Mouse (Mus musculus) MEL (cell line): Measurements from ENCODE around the gene Cgnl1. TPM values are rescaled to one million over a fixed set of nuclear protein-coding genes. Genes with fewer than 3 reads are reported as not detected.

Experiments
- DNase-seq: peaks from one replicate; pipeline ENCODE4 v3.0.0; 2011; ENCODE audit warnings: low read depth, low spot score
- H3K27ac ChIP-seq: 2 replicates; pipeline ENCODE4 v1.5.1; 2012; ENCODE audit warnings: low read depth, mild to moderate bottlenecking, control low read depth, low read length, moderate library complexity; ENCODE audit not compliant: control insufficient read depth
- H3K27me3 ChIP-seq, 2 experiments: fragments of 150-350 bp in 1 of 2; sonication (generic) in 1 of 2; 2 replicates each; pipeline ENCODE4 v1.6.1; 2012; ENCODE audit warnings: low read length in 2 of 2, mild to moderate bottlenecking in 2 of 2, improper control_type of control experiment in 1 of 2, moderate library complexity in 1 of 2; ENCODE audit not compliant: insufficient read depth in 2 of 2, control insufficient read depth in 1 of 2
- H3K36me3 ChIP-seq, 2 experiments: 2 replicates each; pipeline ENCODE4 v1.6.1; 2012 to 2014; ENCODE audit warnings: low read length in 2 of 2, improper control_type of control experiment in 1 of 2, inconsistent platforms in 1 of 2, mild to moderate bottlenecking in 1 of 2; ENCODE audit not compliant: insufficient read depth in 2 of 2, control insufficient read depth in 1 of 2
- H3K4me1 ChIP-seq, 2 experiments: fragments of 150-350 bp in 1 of 2; sonication (generic) in 1 of 2; 2 replicates each; pipeline ENCODE4 v1.6.1; 2012; ENCODE audit warnings: low read length in 2 of 2, improper control_type of control experiment in 1 of 2, mild to moderate bottlenecking in 1 of 2; ENCODE audit not compliant: insufficient read depth in 2 of 2, control insufficient read depth in 1 of 2
- H3K4me3 ChIP-seq, 2 experiments: fragments of 150-350 bp in 1 of 2; sonication (generic) in 1 of 2; 2 replicates each; pipeline ENCODE4 v1.5.1; 2012; ENCODE audit warnings: low read depth in 2 of 2, low read length in 2 of 2, mild to moderate bottlenecking in 2 of 2, moderate library complexity in 2 of 2, control low read depth in 1 of 2, improper control_type of control experiment in 1 of 2; ENCODE audit not compliant: control insufficient read depth in 1 of 2, insufficient read depth in 1 of 2
- H3K79me2 ChIP-seq: 2 replicates; pipeline ENCODE4 v1.6.1; 2012; ENCODE audit warnings: mild to moderate bottlenecking, low read length, moderate library complexity; ENCODE audit not compliant: control insufficient read depth, poor library complexity, insufficient read depth
- H3K9ac ChIP-seq: 2 replicates; pipeline ENCODE4 v1.6.1; 2012; ENCODE audit warnings: low read depth, mild to moderate bottlenecking, control low read depth, low read length, moderate library complexity; ENCODE audit not compliant: control insufficient read depth, poor library complexity, severe bottlenecking
- H3K9me3 ChIP-seq: fragments of 150-350 bp; sonication (generic); replicated peaks from 2 replicates; pipeline ENCODE4 v1.6.1; 2012; ENCODE audit warnings: mild to moderate bottlenecking, low read length, improper control_type of control experiment, moderate library complexity; ENCODE audit not compliant: insufficient read depth
- BHLHE40 ChIP-seq: IDR thresholded peaks from 2 replicates; pipeline ENCODE4 v1.6.1; 2012; ENCODE audit warnings: low read depth, mild to moderate bottlenecking, inconsistent platforms, low read length, improper control_type of control experiment, borderline replicate concordance
- CHD1 ChIP-seq: IDR thresholded peaks from 2 replicates; pipeline ENCODE4 v1.6.1; 2012; ENCODE audit warnings: low read depth, mild to moderate bottlenecking, inconsistent platforms, low read length, improper control_type of control experiment
- CTCF ChIP-seq, 3 experiments: IDR thresholded peaks in 2 of 3; conservative IDR thresholded peaks in 1 of 3; 2 replicates each; pipeline ENCODE4 v1.5.1; 2011 to 2012; ENCODE audit warnings: low read length in 3 of 3, low read depth in 2 of 3, mild to moderate bottlenecking in 2 of 3, improper control_type of control experiment in 1 of 3, inconsistent platforms in 1 of 3, mixed read lengths in 1 of 3, moderate library complexity in 1 of 3; ENCODE audit not compliant: control insufficient read depth in 1 of 3, insufficient read depth in 1 of 3, poor library complexity in 1 of 3, severe bottlenecking in 1 of 3
- ELF1 ChIP-seq: IDR thresholded peaks from 2 replicates; pipeline ENCODE4 v1.6.1; 2014; ENCODE audit warnings: low read depth, mild to moderate bottlenecking, inconsistent platforms, low read length, improper control_type of control experiment, moderate library complexity
- ETS1 ChIP-seq: IDR thresholded peaks from 2 replicates; pipeline ENCODE4 v1.6.1; 2012; ENCODE audit warnings: low read depth, mild to moderate bottlenecking, inconsistent platforms, low read length, improper control_type of control experiment, moderate library complexity
- GABPA ChIP-seq: IDR thresholded peaks from 2 replicates; pipeline ENCODE4 v1.6.1; 2012; ENCODE audit warnings: low read depth, mild to moderate bottlenecking, inconsistent platforms, low read length, improper control_type of control experiment, moderate library complexity
- JUND ChIP-seq: IDR thresholded peaks from 2 replicates; pipeline ENCODE4 v1.6.1; 2011; ENCODE audit warnings: low read depth, mild to moderate bottlenecking, improper control_type of control experiment, low read length
- KAT2A ChIP-seq: conservative IDR thresholded peaks from 2 replicates; pipeline ENCODE4 v1.6.1; 2012; ENCODE audit warnings: low read depth, low read length, improper control_type of control experiment, inconsistent platforms
- MAFK ChIP-seq: IDR thresholded peaks from 2 replicates; pipeline ENCODE4 v1.6.1; 2011; ENCODE audit warnings: low read depth, mild to moderate bottlenecking, low read length, improper control_type of control experiment, borderline replicate concordance
- MEF2A ChIP-seq: IDR thresholded peaks from 2 replicates; pipeline ENCODE4 v1.6.1; 2014; ENCODE audit warnings: low read depth, mild to moderate bottlenecking, inconsistent platforms, low read length, improper control_type of control experiment; ENCODE audit not compliant: poor library complexity, insufficient replicate concordance, severe bottlenecking; ENCODE audit errors: extremely low read depth
- NELFE ChIP-seq: IDR thresholded peaks from 2 replicates; pipeline ENCODE4 v1.6.1; 2011; ENCODE audit warnings: low read depth, low read length, improper control_type of control experiment
- NRF1 ChIP-seq: IDR thresholded peaks from 2 replicates; pipeline ENCODE4 v1.6.1; 2014; ENCODE audit warnings: low read depth, mild to moderate bottlenecking, inconsistent platforms, low read length, improper control_type of control experiment, moderate library complexity; ENCODE audit not compliant: poor library complexity, insufficient read depth, severe bottlenecking
- POLR2A ChIP-seq, 2 experiments: IDR thresholded peaks; 2 replicates each; pipeline ENCODE4 v1.6.1; 2011 to 2012; ENCODE audit warnings: low read length in 2 of 2, mild to moderate bottlenecking in 2 of 2, control low read depth in 1 of 2, improper control_type of control experiment in 1 of 2, low read depth in 1 of 2, moderate library complexity in 1 of 2; ENCODE audit not compliant: control insufficient read depth in 1 of 2, insufficient read depth in 1 of 2, poor library complexity in 1 of 2
- POLR2AphosphoS2 ChIP-seq: IDR thresholded peaks from 2 replicates; pipeline ENCODE4 v1.6.1; 2011; ENCODE audit warnings: low read length, improper control_type of control experiment
- RAD21 ChIP-seq: IDR thresholded peaks from 2 replicates; pipeline ENCODE4 v1.6.1; 2011; ENCODE audit warnings: mild to moderate bottlenecking, low read depth, low read length, improper control_type of control experiment
- RCOR1 ChIP-seq: IDR thresholded peaks from 2 replicates; pipeline ENCODE4 v1.6.1; 2012; ENCODE audit warnings: low read depth, mild to moderate bottlenecking, inconsistent platforms, low read length, improper control_type of control experiment
- SIN3A ChIP-seq: IDR thresholded peaks from 2 replicates; pipeline ENCODE4 v1.6.1; 2012; ENCODE audit warnings: low read length, improper control_type of control experiment, inconsistent platforms
- SMC3 ChIP-seq: IDR thresholded peaks from 2 replicates; pipeline ENCODE4 v1.6.1; 2011; ENCODE audit warnings: low read depth, low read length, improper control_type of control experiment
- TAL1 ChIP-seq: IDR thresholded peaks from 2 replicates; pipeline ENCODE4 v1.6.1; 2012; ENCODE audit warnings: mild to moderate bottlenecking, inconsistent platforms, low read length, moderate library complexity, mixed read lengths
- TBP ChIP-seq: IDR thresholded peaks from 2 replicates; pipeline ENCODE4 v1.8.0; 2011; ENCODE audit warnings: low read depth, low read length, improper control_type of control experiment
- USF1 ChIP-seq: IDR thresholded peaks from 2 replicates; pipeline ENCODE4 v1.6.1; 2014; ENCODE audit warnings: low read depth, mild to moderate bottlenecking, inconsistent platforms, low read length, improper control_type of control experiment, moderate library complexity
- USF2 ChIP-seq, 2 experiments: IDR thresholded peaks; 2 replicates each; pipeline ENCODE4 v1.6.1; 2011 to 2012; ENCODE audit warnings: improper control_type of control experiment in 2 of 2, low read length in 2 of 2, borderline replicate concordance in 1 of 2, inconsistent platforms in 1 of 2, low read depth in 1 of 2, mild to moderate bottlenecking in 1 of 2; ENCODE audit not compliant: insufficient read depth in 1 of 2
- ZC3H11A ChIP-seq: IDR thresholded peaks from 2 replicates; pipeline ENCODE4 v1.6.1; 2012; ENCODE audit warnings: low read depth, mild to moderate bottlenecking, inconsistent platforms, low read length, improper control_type of control experiment
- ZMIZ1 ChIP-seq: IDR thresholded peaks from 2 replicates; pipeline ENCODE4 v1.6.1; 2012; ENCODE audit warnings: low read depth, mild to moderate bottlenecking, inconsistent platforms, low read length, improper control_type of control experiment, moderate library complexity
- ZNF384 ChIP-seq: IDR thresholded peaks from 2 replicates; pipeline ENCODE4 v1.6.1; 2012; ENCODE audit warnings: low read depth, mild to moderate bottlenecking, inconsistent platforms, low read length, improper control_type of control experiment
- polyA plus RNA-seq, 2 experiments: library from polyadenylated mRNA; stranded (reverse) in 1 of 2; unstranded in 1 of 2; fragments of >175 nt in 1 of 2; fragments of >200 nt in 1 of 2; gene quantifications; 2 replicates each; pipeline versions ENCODE4 v1.2.1 to v1.2.4; 2012; ENCODE audit warnings: low replicate concordance in 2 of 2, low read depth in 1 of 2; ENCODE audit not compliant: insufficient read length in 2 of 2, insufficient read depth in 1 of 2, missing spikeins in 1 of 2
- total RNA-seq: library from RNA; depleted of rRNA; stranded (reverse); fragments of 300-350 nt; gene quantifications from 2 replicates; pipeline ENCODE4 v1.2.3, GENCODE M21; 2012

The Cgnl1 gene
- total and polyA plus RNA-seq, 3 experiments, result 0.19 to 0.70 TPM; not detected in 1

DNA sequence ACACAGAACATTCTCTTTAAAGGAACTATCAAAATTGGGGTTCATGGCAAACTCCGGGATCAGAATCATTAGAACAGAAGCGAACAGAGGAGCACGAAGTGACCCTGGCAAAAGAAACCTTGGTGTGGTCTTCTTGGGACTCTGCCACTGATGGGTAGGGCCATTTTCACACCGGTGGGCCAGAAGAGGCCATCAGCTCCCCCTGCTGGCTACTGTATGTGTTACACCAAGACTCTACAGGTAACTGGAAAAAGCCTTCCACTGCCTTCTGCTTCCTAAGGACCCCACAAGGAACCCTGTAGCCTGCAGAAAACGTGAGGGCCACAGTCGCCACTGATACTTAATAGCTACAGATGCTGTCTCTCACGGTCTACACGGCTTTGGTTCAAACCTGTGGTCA lies 154.0 kb downstream of the Cgnl1 start:
- no peaks in the 10 kb centered on the region for H3K36me3 ChIP-seq
- H3K79me2 ChIP-seq, result no peaks in the 10 kb centered on the region
- H3K27ac ChIP-seq, result no peak overlapping the region
- no peak overlapping the region for H3K9ac ChIP-seq
- peaks cover 2 to 4% of the 10 kb centered on the region in 2 experiments; a peak in 2 of 4 replicates for H3K27me3 ChIP-seq
- H3K9me3 ChIP-seq, result no peaks in the 10 kb centered on the region
- no peaks in the 10 kb centered on the region for H3K4me1 ChIP-seq
- no peak overlapping the region for H3K4me3 ChIP-seq
- TF ChIP-seq RCOR1 (no peak), SMC3 (peak; percentile 53), RAD21 (peak; percentile 39), CTCF (IDR thresholded peaks at IDR 0.05 in 2 of 3, conservative IDR thresholded peaks at IDR 0.05 in 1 of 3; ENCODE audit: control insufficient read depth in 1 of 3, insufficient read depth in 1 of 3, low read depth in 2 of 3, low read length in 3 of 3, poor library complexity in 1 of 3, severe bottlenecking in 1 of 3) (peak; percentile 76 to 83 (median 78)), NRF1 (no peak)
- peak; percentile 46 for DNase-seq

DNA sequence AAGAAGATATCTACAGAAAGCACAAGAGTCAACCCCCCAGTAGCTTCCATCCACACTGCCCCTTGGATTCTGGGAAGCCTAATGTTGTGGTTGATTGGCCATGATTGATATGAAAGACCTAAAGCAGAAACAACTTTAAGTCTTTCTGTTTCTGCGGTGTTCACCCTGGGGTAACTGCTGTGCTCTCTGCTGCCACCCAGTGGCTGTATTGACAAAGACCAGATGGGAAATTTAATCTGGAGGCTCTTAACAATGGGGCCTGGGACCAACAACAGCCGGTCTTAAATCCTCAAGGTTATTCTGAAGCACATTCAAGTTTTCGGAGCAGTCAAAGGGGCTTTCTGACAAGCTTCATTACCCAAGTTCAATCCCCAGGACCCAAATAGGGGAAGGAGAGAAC lies 155.2 kb downstream of the Cgnl1 start:
- Histone ChIP-seq H3K9me3 (no peaks in the 10 kb centered on the region), H3K79me2 (no peaks in the 10 kb centered on the region), H3K27me3 (peaks cover 0 to 1% of the 10 kb centered on the region in 2 experiments; a peak in 1 of 4 replicates), H3K9ac (no peak overlapping the region; the same call in 1 of the 2 replicates), H3K4me1 (no peaks in the 10 kb centered on the region), H3K27ac (no peak overlapping the region), H3K36me3 (no peaks in the 10 kb centered on the region), H3K4me3 (peak overlapping the region; percentile 29 to 66)
- peak; percentile 30; the same call in 1 of the 2 replicates for TF ChIP-seq SIN3A
- peak; percentile 59 for TF ChIP-seq RAD21
- peak; percentile 59 for TF ChIP-seq ZC3H11A
- TF ChIP-seq TBP, result no peak
- no peak for TF ChIP-seq CHD1
- TF ChIP-seq BHLHE40, result 0 out of 2 replicates have a peak, but pooled peaks have one; percentile 7
- peak; percentile 87 for TF ChIP-seq SMC3
- TF ChIP-seq CTCF (IDR thresholded peaks at IDR 0.05 in 2 of 3, conservative IDR thresholded peaks at IDR 0.05 in 1 of 3; ENCODE audit: control insufficient read depth in 1 of 3, insufficient read depth in 1 of 3, low read depth in 2 of 3, low read length in 3 of 3, poor library complexity in 1 of 3, severe bottlenecking in 1 of 3), result peak; percentile 84 to 95 (median 93)
- TF ChIP-seq RCOR1, result 0 out of 2 replicates have a peak, but pooled peaks have one; percentile 12
- peak; percentile 90 for DNase-seq

DNA sequence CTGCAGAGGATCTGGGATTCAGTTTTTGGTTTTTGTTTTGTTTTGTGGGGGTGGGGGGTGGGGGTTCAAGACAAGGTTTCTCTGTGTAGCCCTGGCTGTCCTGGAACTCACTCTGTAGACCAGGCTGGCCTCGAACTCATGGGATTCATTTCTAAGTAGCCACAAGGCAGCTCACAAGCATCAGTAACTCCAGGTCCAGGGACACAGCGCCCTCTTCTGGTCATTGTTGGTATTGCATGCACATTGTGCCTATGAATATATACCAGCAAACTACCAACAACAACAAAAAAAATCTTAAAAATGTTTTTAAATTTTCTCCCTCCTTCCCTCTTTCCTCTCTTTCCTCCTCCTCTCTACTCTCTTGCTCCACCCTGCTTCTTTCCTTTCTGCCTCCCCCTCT lies 156.8 kb downstream of the Cgnl1 start:
- Histone ChIP-seq H3K36me3 (no peaks in the 10 kb centered on the region), H3K27me3 (no peaks in the 10 kb centered on the region), H3K4me3 (no peak overlapping the region), H3K9me3 (no peaks in the 10 kb centered on the region), H3K27ac (no peak overlapping the region), H3K9ac (no peak overlapping the region), H3K4me1 (no peaks in the 10 kb centered on the region), H3K79me2 (no peaks in the 10 kb centered on the region)
- DNase-seq, result peak; percentile 68
- TF ChIP-seq GABPA (no peak), POLR2AphosphoS2 (no peak), ELF1 (no peak), MAFK (no peak), POLR2A (IDR thresholded peaks at IDR 0.05; ENCODE audit: control insufficient read depth in 1 of 2, insufficient read depth in 1 of 2, low read depth in 1 of 2, low read length in 2 of 2, poor library complexity in 1 of 2) (no peak), TAL1 (no peak), USF2 (IDR thresholded peaks at IDR 0.05; ENCODE audit: borderline replicate concordance in 1 of 2, insufficient read depth in 1 of 2, low read depth in 1 of 2, low read length in 2 of 2) (no peak), ZC3H11A (peak; percentile 51), KAT2A (no peak), ZNF384 (no peak), ETS1 (no peak), SMC3 (peak; percentile 53), RAD21 (peak; percentile 64), BHLHE40 (no peak), JUND (no peak), MEF2A (no peak), USF1 (no peak), NELFE (no peak), ZMIZ1 (no peak)
